Mouse (Mus musculus) hindbrain, postnatal 0 days (tissue): ENCODE measurements around the gene Tspan2. TPM values are rescaled to one million over a fixed set of nuclear protein-coding genes. Genes with fewer than 3 reads are reported as not detected.

ENCODE experiments used
- ATAC-seq: fragments of 200-750 bp; cut with Nextera tagmentation; 2 replicates; pipeline ENCODE4 v1.8.0; 2017; ENCODE audit warnings: mild to moderate bottlenecking, moderate TSS enrichment, moderate library complexity
- DNase-seq: peaks from one replicate; pipeline ENCODE4 v3.0.0-alpha.2; 2015; ENCODE audit warnings: low spot score
- H3K27ac ChIP-seq: fragments of 300-500 bp; sonication (generic); 2 replicates; pipeline ENCODE4 v1.5.1; 2014; ENCODE audit warnings: mild to moderate bottlenecking
- H3K27me3 ChIP-seq: fragments of 300-500 bp; sonication (generic); 2 replicates; pipeline ENCODE4 v1.6.1; 2014; ENCODE audit warnings: low read length, mixed read lengths; ENCODE audit not compliant: insufficient read depth
- H3K36me3 ChIP-seq: fragments of 300-500 bp; sonication (generic); 2 replicates; pipeline ENCODE4 v1.6.1; 2014; ENCODE audit warnings: low read length, mixed read lengths; ENCODE audit not compliant: insufficient read depth
- H3K4me1 ChIP-seq: fragments of 300-500 bp; sonication (generic); 2 replicates; pipeline ENCODE4 v1.6.1; 2014; ENCODE audit warnings: antibody characterized with exemption, low read length, mixed read lengths; ENCODE audit not compliant: insufficient read depth
- H3K4me2 ChIP-seq: fragments of 300-500 bp; sonication (generic); 2 replicates; pipeline ENCODE4 v1.6.1; 2014; ENCODE audit warnings: low read depth, mild to moderate bottlenecking, low read length, moderate library complexity, mixed read lengths
- H3K4me3 ChIP-seq: fragments of 300-500 bp; sonication (generic); 2 replicates; pipeline ENCODE4 v1.5.1; 2014; ENCODE audit warnings: low read length
- H3K9ac ChIP-seq: fragments of 300-500 bp; sonication (generic); replicated peaks from 2 replicates; pipeline ENCODE4 v1.6.1; 2014; ENCODE audit warnings: mild to moderate bottlenecking, low read length, moderate library complexity, mixed read lengths
- H3K9me3 ChIP-seq: fragments of 300-500 bp; sonication (generic); 2 replicates; pipeline ENCODE4 v1.6.1; 2016; ENCODE audit warnings: low read length, mixed read lengths
- CTCF ChIP-seq: IDR thresholded peaks from 2 replicates; pipeline ENCODE4 v1.5.1; 2016; ENCODE audit warnings: antibody characterized with exemption, control low read depth, low read depth
- WGBS: fragments of 180-500 bp; shearing (Covaris S2); extraction: QIAGEN DNeasy Blood & Tissue Kit; methylation state at CpG from one replicate; pipeline ENCODE4 v1.1.7; 2014; 5-methylcytosine and 5-hydroxymethylcytosine counted together
- polyA plus RNA-seq: library from polyadenylated mRNA; unstranded; fragments of >200 nt; fragmentation: Nextera tagmentation; extraction: Ambion mirVana; gene quantifications from 2 replicates; pipeline ENCODE4 v1.2.1, GENCODE M21; 2015
- total RNA-seq: library from RNA; depleted of rRNA; stranded (reverse); fragments of >200 nt; gene quantifications from 2 replicates; pipeline ENCODE4 v1.2.3, GENCODE M21; 2014

Tspan2 gene
- total and polyA plus RNA-seq, 2 experiments from 2014 or later, result 20.0 to 20.3 TPM

GRCm38 (mm10) chr3:102738926-102739325, 4.6 kb downstream of the Tspan2 start:
- DNase-seq (peak; percentile 37), ATAC-seq (no peak)
- Histone ChIP-seq H3K9me3 (no peaks in the 10 kb centered on the region), H3K36me3 (no peaks in the 10 kb centered on the region), H3K4me3 (no peak overlapping the region), H3K4me2 (no peak overlapping the region), H3K27me3 (no peaks in the 10 kb centered on the region), H3K9ac (no peak overlapping the region), H3K4me1 (peaks cover 26% of the 10 kb centered on the region), H3K27ac (peak overlapping the region; percentile 1; the same call in 1 of the 2 replicates)
- no peak for TF ChIP-seq CTCF
- 52% methylated on average over 6 of the region's 6 CpGs for WGBS

DNA sequence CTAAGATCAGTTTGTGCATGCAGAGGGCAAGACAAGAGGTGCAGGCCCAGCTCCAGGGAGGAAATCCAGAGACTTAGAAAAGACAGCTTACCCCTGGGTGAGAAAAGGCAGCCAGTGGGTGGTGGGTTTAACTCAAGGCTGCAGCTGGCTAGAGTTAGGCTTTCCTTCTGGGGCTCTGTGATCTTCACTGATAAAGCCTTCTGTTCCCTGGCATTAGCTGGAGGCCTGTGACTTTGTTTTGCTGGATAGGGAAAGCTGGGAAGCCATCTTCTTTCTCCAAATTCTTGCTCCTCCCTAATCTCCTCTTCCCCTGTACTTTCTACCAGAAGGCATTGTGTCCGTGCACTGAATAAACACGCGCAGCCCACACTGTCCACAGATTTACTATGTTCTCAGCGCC, 8.4 kb downstream of the Tspan2 start:
- ATAC-seq, result no peak
- H3K4me2 ChIP-seq, result no peak overlapping the region
- no peak overlapping the region for H3K4me3 ChIP-seq
- H3K9ac ChIP-seq, result no peak overlapping the region
- no peaks in the 10 kb centered on the region for H3K27me3 ChIP-seq
- 57% methylated on average over 4 of the region's 4 CpGs for WGBS
- H3K27ac ChIP-seq, result no peak overlapping the region
- H3K36me3 ChIP-seq, result no peaks in the 10 kb centered on the region
- H3K9me3 ChIP-seq, result no peaks in the 10 kb centered on the region
- peaks cover 19% of the 10 kb centered on the region; the same call in 1 of the 2 replicates for H3K4me1 ChIP-seq
- DNase-seq, result no peak
- TF ChIP-seq CTCF, result no peak

- Histone ChIP-seq H3K9ac (no peak overlapping the region), H3K9me3 (no peaks in the 10 kb centered on the region), H3K4me3 (no peak overlapping the region), H3K4me2 (no peak overlapping the region), H3K36me3 (no peaks in the 10 kb centered on the region), H3K27me3 (no peaks in the 10 kb centered on the region), H3K4me1 (peaks cover 17% of the 10 kb centered on the region; the same call in 1 of the 2 replicates), H3K27ac (no peak overlapping the region)
- 45% methylated on average over 4 of the region's 4 CpGs for WGBS
- TF ChIP-seq CTCF, result no peak
- DNase-seq (no peak), ATAC-seq (no peak)
Observed at GRCm38 (mm10) chr3:102743202-102743601, 8.9 kb downstream of the Tspan2 start.

- Histone ChIP-seq H3K4me1 (peaks cover 10% of the 10 kb centered on the region; the same call in 1 of the 2 replicates), H3K27ac (peak overlapping the region; percentile 17; the same call in 1 of the 2 replicates), H3K9ac (no peak overlapping the region), H3K36me3 (no peaks in the 10 kb centered on the region), H3K27me3 (no peaks in the 10 kb centered on the region), H3K4me3 (no peak overlapping the region), H3K4me2 (no peak overlapping the region), H3K9me3 (no peaks in the 10 kb centered on the region)
- ATAC-seq, result no peak
- TF ChIP-seq CTCF, result no peak
- peak; percentile 22 for DNase-seq
- 72% methylated on average over 9 of the region's 9 CpGs for WGBS
Observed at GRCm38 (mm10) chr3:102743781-102744471, 9.6 kb downstream of the Tspan2 start.

- H3K9me3 ChIP-seq, result no peaks in the 10 kb centered on the region
- no peak overlapping the region for H3K4me2 ChIP-seq
- no peaks in the 10 kb centered on the region for H3K36me3 ChIP-seq
- no peaks in the 10 kb centered on the region for H3K27me3 ChIP-seq
- no peak overlapping the region for H3K9ac ChIP-seq
- TF ChIP-seq CTCF, result no peak
- no peak overlapping the region for H3K4me3 ChIP-seq
- 28% methylated on average over 5 of the region's 5 CpGs for WGBS
- H3K4me1 ChIP-seq, result peaks cover 7% of the 10 kb centered on the region; the same call in 1 of the 2 replicates
- peak overlapping the region; percentile 17; the same call in 1 of the 2 replicates for H3K27ac ChIP-seq
- DNase-seq (no peak), ATAC-seq (no peak)
Observed at GRCm38 (mm10) chr3:102744657-102745056, 10.3 kb downstream of the Tspan2 start.

DNA sequence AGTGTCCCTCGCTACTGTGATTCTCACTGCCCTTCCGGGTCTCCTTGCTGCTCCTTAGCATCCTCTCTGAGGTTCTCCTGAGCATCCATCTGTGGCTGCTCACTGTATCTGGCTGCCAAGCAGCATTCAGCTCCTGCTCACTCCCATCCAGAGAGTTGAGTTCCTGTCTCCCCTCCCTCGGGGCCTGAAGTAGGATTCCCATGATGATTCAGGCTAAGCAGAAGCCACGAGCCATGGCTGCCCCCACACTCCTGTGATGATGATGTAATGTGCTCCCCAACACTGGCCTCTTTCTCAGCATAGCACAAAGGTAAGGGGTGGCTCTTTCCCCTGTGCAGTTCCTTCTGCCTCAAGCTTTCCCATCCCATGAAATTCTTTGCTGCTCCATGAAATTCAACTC, 11.8 kb downstream of the Tspan2 start:
- ATAC-seq (no peak), DNase-seq (no peak)
- no peak overlapping the region for H3K9ac ChIP-seq
- H3K4me3 ChIP-seq, result no peak overlapping the region
- H3K9me3 ChIP-seq, result no peaks in the 10 kb centered on the region
- no peak for TF ChIP-seq CTCF
- H3K27ac ChIP-seq, result no peak overlapping the region
- no peak overlapping the region for H3K4me2 ChIP-seq
- H3K36me3 ChIP-seq, result no peaks in the 10 kb centered on the region
- 84% methylated on average over 4 of the region's 4 CpGs for WGBS
- H3K4me1 ChIP-seq, result peaks cover 7% of the 10 kb centered on the region; the same call in 1 of the 2 replicates
- H3K27me3 ChIP-seq, result no peaks in the 10 kb centered on the region

DNA sequence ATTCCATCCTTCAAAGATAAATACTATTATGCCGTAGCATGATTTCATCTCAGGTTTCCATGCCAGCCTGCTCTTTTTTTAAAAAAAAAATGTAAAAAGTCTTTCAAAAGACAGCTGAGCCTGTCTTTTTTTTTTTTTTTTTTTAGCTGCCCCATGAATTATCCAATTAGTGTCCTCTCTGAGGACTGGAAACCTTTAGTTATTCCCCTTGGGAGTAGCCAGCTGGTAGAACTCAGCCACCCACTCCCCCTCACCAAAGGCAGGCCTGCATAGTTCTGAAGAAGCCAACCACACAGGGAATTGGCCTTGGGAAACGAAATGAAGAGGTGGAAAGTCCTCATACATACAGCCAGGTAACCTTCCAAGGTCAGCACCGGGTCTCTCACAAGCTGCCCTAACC, 13.7 kb downstream of the Tspan2 start:
- no peak overlapping the region for H3K9ac ChIP-seq
- 79% methylated on average over 3 of the region's 3 CpGs for WGBS
- TF ChIP-seq CTCF, result no peak
- DNase-seq (no peak), ATAC-seq (no peak)
- H3K27me3 ChIP-seq, result no peaks in the 10 kb centered on the region
- H3K9me3 ChIP-seq, result no peaks in the 10 kb centered on the region
- no peak overlapping the region for H3K4me3 ChIP-seq
- H3K4me2 ChIP-seq, result no peak overlapping the region
- peaks cover 7% of the 10 kb centered on the region; the same call in 1 of the 2 replicates for H3K4me1 ChIP-seq
- no peaks in the 10 kb centered on the region for H3K36me3 ChIP-seq
- H3K27ac ChIP-seq, result no peak overlapping the region
